Comparison of ENCODE assay signal across 21 mouse cellular contexts in the genomic region with DNA sequence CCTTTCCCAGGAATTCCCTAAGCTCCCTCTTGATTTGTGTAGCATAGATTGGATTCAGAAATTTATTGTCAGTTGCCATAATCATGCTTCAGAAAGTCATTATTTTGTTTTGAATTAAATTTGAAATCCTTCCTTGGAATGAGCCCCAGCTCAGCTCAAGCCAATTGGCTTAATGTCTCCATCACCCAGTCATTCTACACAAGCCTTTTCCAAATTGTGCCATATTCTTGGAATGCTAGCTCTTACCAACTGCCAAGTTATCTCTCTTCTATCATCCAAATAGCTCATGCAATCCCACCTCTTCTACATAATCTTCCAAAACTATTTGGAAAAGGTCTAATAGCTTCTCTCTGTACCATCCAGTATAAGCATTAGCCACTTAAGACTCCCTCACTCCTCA.
"Had no signal": no experiment of that assay in that cellular context is flagged by ENCODE, and none has a peak within 500 bp of the region (broad histone marks: within the 10 kb centered on the region; RNA-seq: fewer than 3 reads in every experiment).

No protein-coding gene starts in this region.

- DNase-seq: kidney, postnatal 25 days; layer of hippocampus, adult 9-11 months; liver; lung, adult 18-20 months; lung, postnatal 14 days; lung, postnatal 4 days; retina, postnatal 1 day; thymus, adult 2 months; thymus, postnatal 14 days; thymus, postnatal 4 days had no signal

- H3K4me3 ChIP-seq: layer of hippocampus, adult 2 months; limb, embryonic 10.5 days; limb, embryonic 13.5 days; liver, embryonic 12.5 days; liver, embryonic 15.5 days; lung, embryonic 15.5 days; midbrain, embryonic 12.5 days; myocyte; neural tube, embryonic 13.5 days had no signal

- H3K4me2 ChIP-seq: limb, embryonic 13.5 days; liver, embryonic 12.5 days; liver, embryonic 15.5 days; lung, embryonic 15.5 days; midbrain, embryonic 12.5 days; neural tube, embryonic 13.5 days had no signal

- ATAC-seq: liver, embryonic 12.5 days; midbrain, embryonic 16.5 days had no signal

- H3K27me3 ChIP-seq: liver, embryonic 12.5 days; liver, embryonic 15.5 days; lung, embryonic 15.5 days; midbrain, embryonic 12.5 days; neural tube, embryonic 13.5 days had no signal

- H3K9ac ChIP-seq: limb, embryonic 13.5 days; liver, embryonic 12.5 days; liver, embryonic 15.5 days; lung, embryonic 15.5 days; midbrain, embryonic 12.5 days; neural tube, embryonic 13.5 days had no signal

- H3K4me1 ChIP-seq: limb, embryonic 10.5 days; limb, embryonic 13.5 days; liver, embryonic 12.5 days; liver, embryonic 15.5 days; lung, embryonic 15.5 days; neural tube, embryonic 13.5 days had no signal

- H3K36me3 ChIP-seq: limb, embryonic 10.5 days; limb, embryonic 13.5 days; liver, embryonic 12.5 days; liver, embryonic 15.5 days; lung, embryonic 15.5 days; midbrain, embryonic 12.5 days; neural tube, embryonic 13.5 days had no signal

- H3K9me3 ChIP-seq: limb, embryonic 10.5 days; limb, embryonic 13.5 days; liver, embryonic 12.5 days; liver, embryonic 15.5 days; lung, embryonic 15.5 days; midbrain, embryonic 12.5 days; neural tube, embryonic 13.5 days had no signal

- H3K27ac ChIP-seq: kidney, postnatal 0 days; layer of hippocampus, adult 2 months; limb, embryonic 10.5 days; limb, embryonic 13.5 days; liver, embryonic 12.5 days; liver, embryonic 15.5 days; lung, embryonic 15.5 days; midbrain, embryonic 12.5 days; neural tube, embryonic 13.5 days had no signal
